Mouse (Mus musculus) olfactory bulb, adult 2 months (tissue): ENCODE results near the gene Gpr160.

Source experiments
- CTCF ChIP-seq: fragments of 200-500 bp; IDR thresholded peaks from 2 replicates; pipeline ENCODE4 v1.5.1; 2012; ENCODE audit warnings: low read depth, mild to moderate bottlenecking, low read length, moderate library complexity; ENCODE audit not compliant: insufficient read depth
- POLR2A ChIP-seq: fragments of 200-500 bp; IDR thresholded peaks from 2 replicates; pipeline ENCODE4 v1.6.1; 2012; ENCODE audit warnings: mild to moderate bottlenecking, low read depth, low read length, moderate library complexity; ENCODE audit not compliant: insufficient read depth

DNA sequence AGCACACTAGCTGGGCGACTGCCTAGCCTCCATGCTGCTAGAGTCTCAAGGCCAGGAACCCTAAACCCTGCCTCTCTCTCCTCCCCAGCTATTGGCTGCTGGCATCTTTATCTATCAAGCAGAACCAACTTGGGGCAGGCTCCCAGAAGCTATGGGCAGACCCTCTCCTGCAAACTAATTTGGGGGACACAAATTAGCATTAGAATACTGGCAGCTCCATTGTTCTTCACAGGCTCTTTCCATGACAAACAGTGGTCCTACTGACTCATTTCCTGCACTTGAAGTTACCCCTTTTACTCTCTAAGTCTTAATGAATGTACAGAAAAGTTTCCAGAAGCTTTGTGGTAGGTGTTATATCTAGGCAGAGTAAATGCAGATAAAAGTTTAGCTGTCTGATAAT lies 33.3 kb downstream of the Gpr160 start:
- TF ChIP-seq CTCF (no peak), POLR2A (no peak)
